9 mouse cellular contexts compared by ENCODE assay signal in genomic region chr3:27765929-27766328, GRCm38 (mm10). TPM values are rescaled to one million over a fixed set of nuclear protein-coding genes. Genes with fewer than 3 reads are reported as not detected.
DNase-seq lines count a peak whose midpoint lies in the region; ATAC-seq and TF ChIP-seq lines count a peak whose summit lies in the region.
"Had no signal": no experiment of that assay in that cellular context is flagged by ENCODE, and none has a peak within 500 bp of the region (broad histone marks: within the 10 kb centered on the region; RNA-seq: fewer than 3 reads in every experiment).

No protein-coding gene starts in this region.

- H3K27ac ChIP-seq in kidney, embryonic 16.5 days (ENCODE audit: low read length): no peak overlapping the region
- H3K27ac ChIP-seq in liver, postnatal 0 days (ENCODE audit: low read depth): peak overlapping the region; percentile 92
- H3K27ac ChIP-seq in forebrain, embryonic 13.5 days: no peak overlapping the region
- H3K27ac ChIP-seq: left cerebral cortex, adult 2 months had no signal

- H3K9me3 ChIP-seq in kidney, embryonic 16.5 days (ENCODE audit: low read length): 0 out of 2 replicates have a peak, but pooled peaks cover 3% of the 10 kb centered on the region
- H3K9me3 ChIP-seq in liver, postnatal 0 days (ENCODE audit: low read length): no peaks in the 10 kb centered on the region
- H3K9me3 ChIP-seq in forebrain, embryonic 13.5 days (replicated peaks): no peaks in the 10 kb centered on the region

- no peak overlapping the region for H3K9ac ChIP-seq in kidney, embryonic 16.5 days (replicated peaks; ENCODE audit: low read length)
- no peak overlapping the region for H3K9ac ChIP-seq in liver, postnatal 0 days (replicated peaks)
- H3K9ac ChIP-seq in forebrain, embryonic 13.5 days: no peak overlapping the region

- no peak for TF ChIP-seq CTCF in liver, postnatal 0 days (IDR thresholded peaks at IDR 0.05; ENCODE audit: low read depth)

- ATAC-seq in kidney, embryonic 16.5 days (ENCODE audit: low FRiP score, low TSS enrichment): no peak
- peak; percentile 94 for ATAC-seq in liver, postnatal 0 days
- no peak for ATAC-seq in forebrain, embryonic 13.5 days

- H3K4me3 ChIP-seq in kidney, embryonic 16.5 days (ENCODE audit: low read length): no peak overlapping the region
- H3K4me3 ChIP-seq in liver, postnatal 0 days (ENCODE audit: low read depth, low read length): no peak overlapping the region
- no peak overlapping the region for H3K4me3 ChIP-seq in forebrain, embryonic 13.5 days
- H3K4me3 ChIP-seq: left cerebral cortex, adult 2 months had no signal

- no peaks in the 10 kb centered on the region for H3K4me1 ChIP-seq in kidney, embryonic 16.5 days (ENCODE audit: insufficient read depth, low read length)
- peaks cover 12% of the 10 kb centered on the region for H3K4me1 ChIP-seq in liver, postnatal 0 days (ENCODE audit: insufficient read depth)
- H3K4me1 ChIP-seq in forebrain, embryonic 13.5 days: peaks cover 20% of the 10 kb centered on the region; the same call in 1 of the 2 replicates

- peak; percentile 33 for DNase-seq in kidney, adult 11 months
- peak; percentile 52 for DNase-seq in adrenal gland, postnatal 10 days
- peak; percentile 37 for DNase-seq in gastrocnemius, postnatal 25 days
- peak; percentile 51 for DNase-seq in liver, postnatal 0 days
- peak; percentile 78 for DNase-seq in telencephalon, adult 2 months (ENCODE audit: low read depth, low spot score)
- no peak for DNase-seq in retina, embryonic 14.5 days (ENCODE audit: low spot score)

- no peak overlapping the region for H3K4me2 ChIP-seq in kidney, embryonic 16.5 days (replicated peaks; ENCODE audit: low read depth, low read length)
- H3K4me2 ChIP-seq in liver, postnatal 0 days (ENCODE audit: low read depth, low read length): 0 out of 2 replicates have a peak overlapping the region, but pooled peaks have one; percentile 20
- no peak overlapping the region for H3K4me2 ChIP-seq in forebrain, embryonic 13.5 days

- no peaks in the 10 kb centered on the region for H3K27me3 ChIP-seq in kidney, embryonic 16.5 days (ENCODE audit: insufficient read depth, low read length)
- H3K27me3 ChIP-seq in liver, postnatal 0 days (ENCODE audit: insufficient read depth, low read length): no peaks in the 10 kb centered on the region
- H3K27me3 ChIP-seq in forebrain, embryonic 13.5 days: no peaks in the 10 kb centered on the region

- TF ChIP-seq EP300 in liver, postnatal 0 days (IDR thresholded peaks at IDR 0.05; ENCODE audit: low read depth): peak; percentile 89

- H3K36me3 ChIP-seq in kidney, embryonic 16.5 days (ENCODE audit: insufficient read depth, low read length): no peaks in the 10 kb centered on the region
- H3K36me3 ChIP-seq in liver, postnatal 0 days (replicated peaks; ENCODE audit: insufficient read depth, low read length): no peaks in the 10 kb centered on the region
- H3K36me3 ChIP-seq in forebrain, embryonic 13.5 days (ENCODE audit: poor library complexity, severe bottlenecking): no peaks in the 10 kb centered on the region

- WGBS in kidney, embryonic 16.5 days: 66% methylated on average over 7 of the region's 7 CpGs
- WGBS in liver, postnatal 0 days (ENCODE audit: insufficient replicate concordance): 29% methylated on average over 7 of the region's 7 CpGs
- WGBS in forebrain, embryonic 13.5 days: 68% methylated on average over 7 of the region's 7 CpGs

RNA-seq across cellular contexts. Expression of gene Fndc3b, which starts 54.8 kb away (rescaled TPM):
- polyA plus RNA-seq in kidney, embryonic 16.5 days (2015; fragmentation: Nextera tagmentation; extraction: Ambion mirVana): 29.8 and 30.4 TPM in 2 replicates
- 10 to 100 TPM; 80.0 to 81.2 TPM for total RNA-seq in adrenal gland, postnatal 10 days (2021)
- total RNA-seq in gastrocnemius, postnatal 25 days (2021): 10 to 100 TPM; 20.6 to 22.0 TPM
- polyA plus RNA-seq in liver, postnatal 0 days (2015; fragmentation: Nextera tagmentation; extraction: Ambion mirVana): 12.0 and 14.9 TPM in 2 replicates
- 5.6 and 6.6 TPM in 2 replicates for polyA plus RNA-seq in forebrain, embryonic 13.5 days (2015; fragmentation: Nextera tagmentation; extraction: Ambion mirVana)
